ENCODE assay signal across 9 mouse cellular contexts in genomic region chr3:22089825-22090224, GRCm38 (mm10). TPM values are rescaled to one million over a fixed set of nuclear protein-coding genes. Genes with fewer than 3 reads are reported as not detected.
DNase-seq lines count a peak whose midpoint lies in the region; ATAC-seq and TF ChIP-seq lines count a peak whose summit lies in the region.
"Had no signal": no experiment of that assay in that cellular context is flagged by ENCODE, and none has a peak within 500 bp of the region (broad histone marks: within the 10 kb centered on the region; RNA-seq: fewer than 3 reads in every experiment).

No protein-coding gene starts in this region.

- no peaks in the 10 kb centered on the region for H3K36me3 ChIP-seq in kidney, embryonic 15.5 days
- H3K36me3 ChIP-seq in CH12.LX (replicated peaks in 1 of 2; ENCODE audit: control insufficient read depth in 1 of 2, insufficient read depth in 1 of 2, low read length in 1 of 2) = peaks cover 4 to 34% of the 10 kb centered on the region in 2 experiments
- no peaks in the 10 kb centered on the region for H3K36me3 ChIP-seq in macrophage (ENCODE audit: inconsistent target)
- H3K36me3 ChIP-seq in midbrain, postnatal 0 days (ENCODE audit: insufficient read depth, low read length) = no peaks in the 10 kb centered on the region
- H3K36me3 ChIP-seq: hindbrain, embryonic 12.5 days had no signal

- TF ChIP-seq POLR2A in CH12.LX (IDR thresholded peaks at IDR 0.05; ENCODE audit: low read depth, low read length) = no peak

- WGBS in kidney, embryonic 15.5 days = 62% methylated on average over 3 of the region's 3 CpGs
- 54% methylated on average over 2 of the region's 3 CpGs for WGBS in macrophage (ENCODE audit: missing documents)
- WGBS in midbrain, postnatal 0 days = 78% methylated on average over 3 of the region's 3 CpGs

- no peak for TF ChIP-seq CTCF in CH12.LX (conservative IDR thresholded peaks at IDR 0.05 in 1 of 2, IDR thresholded peaks at IDR 0.05 in 1 of 2; ENCODE audit: low read depth in 2 of 2, low read length in 2 of 2)
- no peak for TF ChIP-seq CTCF in midbrain, postnatal 0 days (IDR thresholded peaks at IDR 0.05)

- dilution Hi-C loops in CH12.LX (cut with MboI; ENCODE audit: extremely low pct_ligation_motif_present, extremely low pct_unique_long_range_greater_than_20kb, low sequenced_read_pairs) = no loop called here

- no peaks in the 10 kb centered on the region for H3K9me3 ChIP-seq in kidney, embryonic 15.5 days (replicated peaks)
- no peaks in the 10 kb centered on the region for H3K9me3 ChIP-seq in CH12.LX (replicated peaks; ENCODE audit: low read length)
- no peaks in the 10 kb centered on the region for H3K9me3 ChIP-seq in midbrain, postnatal 0 days (ENCODE audit: low read length)
- H3K9me3 ChIP-seq: hindbrain, embryonic 12.5 days had no signal

- H3K9ac ChIP-seq in kidney, embryonic 15.5 days = no peak overlapping the region
- H3K9ac ChIP-seq in CH12.LX (ENCODE audit: insufficient read depth, low read depth) = no peak overlapping the region
- H3K9ac ChIP-seq in midbrain, postnatal 0 days (replicated peaks; ENCODE audit: low read length, poor library complexity, severe bottlenecking) = no peak overlapping the region
- H3K9ac ChIP-seq: hindbrain, embryonic 12.5 days had no signal

- peaks cover 83% of the 10 kb centered on the region for H3K79me2 ChIP-seq in CH12.LX (replicated peaks; ENCODE audit: control insufficient read depth, extremely low read depth, insufficient read depth, poor library complexity, severe bottlenecking)
- peaks cover 100% of the 10 kb centered on the region for H3K79me2 ChIP-seq in macrophage (ENCODE audit: inconsistent target)

- no peak for TF ChIP-seq RAD21 in CH12.LX (IDR thresholded peaks at IDR 0.05; ENCODE audit: low read depth, low read length)

- no peak overlapping the region for H3K4me3 ChIP-seq in kidney, embryonic 15.5 days (replicated peaks)
- no peak overlapping the region for H3K4me3 ChIP-seq in CH12.LX (replicated peaks in 1 of 3; ENCODE audit: low read depth in 2 of 3, low read length in 2 of 3, poor library complexity in 1 of 3)
- no peak overlapping the region for H3K4me3 ChIP-seq in macrophage (ENCODE audit: inconsistent target)
- H3K4me3 ChIP-seq in midbrain, postnatal 0 days (ENCODE audit: low read depth, low read length) = no peak overlapping the region
- H3K4me3 ChIP-seq: hindbrain, embryonic 12.5 days had no signal

- in situ Hi-C loops in CH12.LX (cut with MboI; ENCODE audit: low pct_ligation_motif_present, low pct_unique_long_range_greater_than_20kb, low sequenced_read_pairs) = no loop called here

- peak overlapping the region; percentile 66 for H3K27ac ChIP-seq in kidney, embryonic 15.5 days
- H3K27ac ChIP-seq in CH12.LX (ENCODE audit: insufficient read depth, low read depth) (no peak overlapping the region), macrophage (peak overlapping the region; percentile 19)
- no peak overlapping the region for H3K27ac ChIP-seq in midbrain, postnatal 0 days (ENCODE audit: low read depth, low read length)
- H3K27ac ChIP-seq: hindbrain, embryonic 12.5 days had no signal

- H3K4me2 ChIP-seq in kidney, embryonic 15.5 days = no peak overlapping the region
- peak overlapping the region; percentile 3 for H3K4me2 ChIP-seq in CH12.LX (ENCODE audit: insufficient read depth, low read depth, poor library complexity, severe bottlenecking)
- no peak overlapping the region for H3K4me2 ChIP-seq in midbrain, postnatal 0 days (ENCODE audit: low read depth, low read length, poor library complexity, severe bottlenecking)
- H3K4me2 ChIP-seq: hindbrain, embryonic 12.5 days had no signal

- DNase-seq in kidney, postnatal 36 days = no peak
- DNase-seq in CD4-positive helper T cell, adult 2 months (ENCODE audit: low read depth, low spot score) = peak; percentile 55
- peak; percentile 33 for DNase-seq in CH12.LX (ENCODE audit: extremely low read depth)
- no peak for DNase-seq in midbrain, postnatal 0 days (ENCODE audit: low spot score)
- DNase-seq in frontal cortex, postnatal 14 days (ENCODE audit: low spot score in 2 of 2) = no peak
- DNase-seq: lung, postnatal 10 days had no signal

- no peaks in the 10 kb centered on the region for H3K27me3 ChIP-seq in kidney, embryonic 15.5 days
- no peaks in the 10 kb centered on the region for H3K27me3 ChIP-seq in CH12.LX (replicated peaks)
- H3K27me3 ChIP-seq in midbrain, postnatal 0 days (ENCODE audit: insufficient read depth, low read length) = no peaks in the 10 kb centered on the region
- H3K27me3 ChIP-seq: hindbrain, embryonic 12.5 days had no signal

- H3K4me1 ChIP-seq in kidney, embryonic 15.5 days = peaks cover 45% of the 10 kb centered on the region
- peaks cover 11 to 73% of the 10 kb centered on the region in 2 experiments for H3K4me1 ChIP-seq in CH12.LX (ENCODE audit: control insufficient read depth in 1 of 2, insufficient read depth in 2 of 2)
- no peaks in the 10 kb centered on the region for H3K4me1 ChIP-seq in midbrain, postnatal 0 days (ENCODE audit: insufficient read depth, low read length)

- no peak for ATAC-seq in kidney, embryonic 15.5 days (replicated peaks; ENCODE audit: low FRiP score)
- ATAC-seq in midbrain, postnatal 0 days (ENCODE audit: low FRiP score) = no peak

- no peak for TF ChIP-seq EP300 in CH12.LX (IDR thresholded peaks at IDR 0.05; ENCODE audit: low read length)

TF ChIP-seq in CH12.LX, 34 proteins besides CTCF, POLR2A, EP300 and RAD21:
- TF ChIP-seq MAX (IDR thresholded peaks at IDR 0.05; ENCODE audit: low read length) (no peak), BHLHE40 (IDR thresholded peaks at IDR 0.05; ENCODE audit: low read depth, low read length) (peak; percentile 79)

RNA-seq across cellular contexts. Expression of gene Tbl1xr1, which starts 13.4 kb away (rescaled TPM):
- 20.9 and 22.8 TPM in 2 replicates for polyA plus RNA-seq in kidney, embryonic 15.5 days (2015; fragmentation: Nextera tagmentation; extraction: Ambion mirVana)
- total RNA-seq in CH12.LX (2012; rRNA removed) = 37.9 and 39.9 TPM in 2 replicates
- 30.0 and 33.7 TPM in 2 replicates for total RNA-seq in CH12.LX (2014; rRNA removed)
- polyA plus RNA-seq in CH12.LX (2012; ENCODE audit: insufficient read length, low read depth) = 31.1 and 38.3 TPM in 2 replicates
- 10 to 100 TPM; 18.2 to 84.1 (median 54.2) TPM for total RNA-seq in macrophage (2018; cell fraction: chromatin; rRNA removed)
- total RNA-seq in macrophage (2018; cell fraction: cytosol; rRNA removed) = 10 to 100 TPM; 39.9 to 76.1 (median 57.6) TPM
- total RNA-seq in macrophage (2018; cell fraction: nucleus; rRNA removed) = 100 to 1,000 TPM in 2 of 26 experiments, 10 to 100 TPM in 24; 22.8 to 116 (median 64.2) TPM
- polyA plus RNA-seq in macrophage (2018) = 17.8 to 28.7 TPM (median 19.1 TPM) in 3 replicates
- total RNA-seq in midbrain, postnatal 0 days (2014; rRNA removed) = 29.3 and 39.2 TPM in 2 replicates
- 11.6 and 12.7 TPM in 2 replicates for polyA plus RNA-seq in midbrain, postnatal 0 days (2015; fragmentation: Nextera tagmentation; extraction: Ambion mirVana)

Comparison
In these comparisons a context has a peak if more than half of its experiments do, and no peak if none do; other contexts are left out.
1. H3K27ac ChIP-seq: peak in kidney, embryonic 15.5 days (single experiment) and macrophage (single experiment); none in CH12.LX (single experiment) and midbrain, postnatal 0 days (single experiment).
2. DNase-seq: peak in CD4-positive helper T cell, adult 2 months (single experiment) and CH12.LX (single experiment); none in kidney, postnatal 36 days (0 of 2), midbrain, postnatal 0 days (single experiment) and frontal cortex, postnatal 14 days (0 of 2).